Mouse (Mus musculus) gastrocnemius, postnatal 10 days (tissue): Measurements from ENCODE around the gene Tuba1a. TPM values are rescaled to one million over a fixed set of nuclear protein-coding genes. Genes with fewer than 3 reads are reported as not detected.
"Not testable (repeated sequence)": the region's sequence is repeated elsewhere in the genome, so short reads cannot be mapped to it uniquely, and the experiment has no call there.

Source experiments
- DNase-seq: peaks from one replicate; pipeline ENCODE4 v3.0.0; 2021; ENCODE audit warnings: mixed read lengths
- total RNA-seq, 2 experiments: library from RNA; stranded (reverse); gene quantifications; 2 replicates each; pipeline ENCODE4 v1.2.3; 2021

Gene Tuba1a
- total RNA-seq, 2 experiments from 2014 or later: 171 to 195 TPM

DNA sequence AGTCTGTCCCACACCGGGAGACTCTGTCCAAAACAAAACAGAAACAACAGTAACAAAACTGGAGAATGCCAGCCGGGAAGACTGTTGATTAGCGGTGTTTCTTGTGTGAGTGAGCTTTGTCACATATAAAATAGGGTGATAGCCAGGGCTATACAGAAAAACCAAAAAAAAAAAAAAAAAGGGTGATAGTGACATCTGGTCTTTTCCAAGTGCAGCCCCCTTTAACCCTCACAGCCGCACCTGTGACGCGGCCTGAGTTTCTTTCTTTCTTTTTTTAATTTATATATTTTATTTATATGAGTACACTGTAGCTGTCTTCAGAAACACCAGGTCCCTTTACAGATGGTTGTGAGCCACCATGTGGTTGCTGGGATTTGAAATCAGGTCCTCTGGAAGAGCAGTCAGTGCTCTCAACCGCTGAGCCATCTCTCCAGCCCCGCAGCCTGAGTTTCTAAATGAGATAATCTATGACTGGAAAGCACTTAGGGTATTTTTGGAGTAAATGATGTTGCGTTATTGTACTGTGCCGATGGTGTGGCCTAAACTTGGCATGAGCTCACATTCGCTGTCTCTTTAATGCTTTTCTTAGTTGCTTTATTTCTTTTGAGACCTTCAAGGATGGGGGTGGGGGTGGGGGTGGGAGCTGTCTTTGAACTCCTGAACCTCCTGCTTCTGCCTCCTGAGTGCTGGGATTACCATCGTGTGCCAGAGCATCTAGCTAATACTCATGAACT lies 32.6 kb upstream of the Tuba1a start:
- DNase-seq: no peak

DNA sequence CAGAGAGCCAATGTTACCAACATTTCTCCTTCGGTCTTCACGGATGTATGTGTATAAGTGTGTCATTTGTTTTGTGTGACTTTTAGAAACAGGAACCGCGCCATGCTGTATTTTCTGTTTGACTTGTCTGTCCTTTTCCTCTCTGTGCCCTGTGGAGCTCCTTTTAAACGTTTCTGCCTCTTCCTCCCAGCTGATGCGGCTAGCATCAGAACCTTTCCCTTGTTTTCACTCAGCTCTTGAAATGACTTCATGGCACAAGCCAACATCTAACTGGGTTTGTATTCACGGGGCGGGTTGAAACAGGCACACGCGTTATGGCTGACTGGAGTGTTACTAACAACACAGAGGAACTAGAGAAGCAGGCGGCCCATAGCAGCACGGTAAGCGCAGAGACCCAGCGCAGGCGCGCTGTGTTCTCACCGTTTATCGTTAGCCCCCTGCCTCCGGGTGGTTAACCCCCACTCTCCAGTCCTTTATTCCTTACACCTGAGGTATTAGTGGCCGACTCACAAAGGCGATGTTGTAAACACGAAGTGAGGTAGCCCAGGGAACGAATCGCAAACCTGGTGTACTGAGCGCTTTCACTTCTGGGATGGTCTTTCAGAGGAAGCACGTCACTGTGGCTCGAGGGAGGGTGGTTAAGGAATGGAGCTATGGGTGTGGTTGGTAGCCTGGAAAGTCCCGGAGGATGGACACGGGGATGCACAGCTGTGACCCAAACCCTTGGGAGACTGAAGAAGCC lies 31.9 kb upstream of the Tuba1a start:
- peak; percentile 61 for DNase-seq

DNA sequence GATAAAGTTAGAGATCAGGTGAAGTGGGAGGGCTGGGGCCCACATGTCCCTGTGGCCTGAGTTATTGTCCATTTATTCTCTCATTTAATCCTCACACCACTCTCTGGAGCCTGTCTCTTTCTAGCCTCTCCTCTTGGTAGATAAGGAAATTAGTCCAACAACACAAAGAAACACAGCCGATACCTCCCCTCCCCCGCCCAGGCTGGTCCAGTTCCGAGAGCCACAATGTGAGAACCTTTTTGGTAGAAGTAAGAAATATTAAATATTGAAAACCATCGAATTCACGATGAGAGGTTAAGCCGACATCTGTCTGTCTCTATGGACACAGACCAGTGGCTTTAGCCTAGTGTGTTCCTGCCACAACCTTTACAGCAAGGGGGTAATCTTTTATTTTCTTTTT lies 31.2 kb upstream of the Tuba1a start:
- no peak for DNase-seq

DNA sequence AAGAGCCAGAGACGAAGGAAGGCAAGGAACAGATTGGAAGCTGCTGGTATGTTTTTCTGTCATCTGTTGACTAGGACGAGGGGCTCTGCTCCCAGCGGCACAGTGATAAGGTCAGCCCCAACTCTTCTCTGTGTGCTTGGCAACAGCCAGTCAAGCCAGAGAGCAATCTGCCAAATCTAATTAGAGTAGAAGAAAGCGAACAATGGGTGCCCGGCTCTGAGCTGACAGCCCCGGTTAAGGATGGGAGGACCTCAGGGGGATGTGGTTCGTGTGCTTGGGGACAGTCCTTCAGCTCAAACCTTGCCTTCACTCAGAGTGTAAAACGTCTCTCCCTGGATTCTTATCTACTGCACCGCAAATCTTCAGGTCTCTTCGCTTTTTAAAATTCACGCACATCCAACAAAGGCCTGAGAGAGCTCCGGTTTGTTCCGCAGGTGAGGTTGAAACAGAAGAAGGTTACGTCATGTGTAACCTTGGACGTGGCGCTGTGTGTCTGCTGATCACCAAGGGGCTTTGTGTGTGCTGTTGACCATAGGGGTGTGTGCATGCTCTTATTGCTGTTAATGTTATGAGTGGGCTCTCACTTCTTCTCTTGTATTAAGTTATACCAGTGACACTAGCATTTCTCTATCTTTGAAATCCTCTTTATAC lies 30.1 kb upstream of the Tuba1a start:
- DNase-seq: no peak

DNA sequence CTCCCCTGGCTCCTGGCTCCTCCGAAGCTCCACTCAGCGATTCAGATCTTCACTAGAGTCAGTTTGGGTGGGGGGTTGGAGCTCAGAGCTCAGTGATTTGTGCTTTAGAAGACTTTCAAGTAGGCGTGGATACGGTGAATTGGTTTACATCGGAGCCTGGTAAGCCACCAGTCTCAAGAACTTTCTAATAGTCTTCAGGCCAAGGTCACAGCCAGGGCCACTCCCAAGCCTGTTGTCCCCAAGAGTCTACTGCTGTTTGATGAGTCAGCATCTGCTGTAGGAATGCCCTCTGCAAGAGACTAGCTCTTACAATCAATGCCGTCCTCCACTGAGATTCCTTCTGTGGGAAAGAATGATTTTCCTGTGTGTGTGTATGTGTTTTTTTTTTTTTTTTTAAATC lies 28.6 kb upstream of the Tuba1a start:
- DNase-seq: no peak

DNA sequence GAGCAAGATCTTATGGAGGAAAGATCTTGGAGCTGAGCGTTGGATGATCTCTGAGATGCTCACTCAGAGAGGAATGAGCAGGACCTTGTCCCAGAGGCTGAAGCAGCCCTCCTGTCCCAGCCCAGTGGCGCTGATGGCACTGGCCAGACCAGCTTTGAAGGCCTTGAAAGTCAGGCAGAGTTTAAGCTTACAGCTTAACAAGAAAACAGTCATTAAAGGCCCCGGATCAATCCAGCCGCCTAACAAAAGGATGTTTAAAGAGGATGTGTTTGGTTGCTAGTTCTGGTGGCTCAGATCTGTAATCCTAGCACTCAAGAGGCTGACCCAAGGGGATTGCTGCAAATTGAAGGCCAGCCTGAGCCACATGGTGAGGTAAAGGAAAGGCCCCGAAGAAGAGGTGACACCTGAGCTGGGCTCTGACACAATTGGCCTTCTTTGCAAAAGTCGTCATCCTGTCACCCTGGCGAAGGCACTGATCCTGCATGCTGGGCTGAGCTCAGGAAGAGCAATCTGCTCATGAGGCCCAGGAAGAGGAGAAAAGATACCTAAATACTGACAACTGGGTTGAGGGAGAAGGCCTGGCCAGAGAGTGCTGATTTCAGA lies 26.6 kb upstream of the Tuba1a start:
- DNase-seq: no peak

DNA sequence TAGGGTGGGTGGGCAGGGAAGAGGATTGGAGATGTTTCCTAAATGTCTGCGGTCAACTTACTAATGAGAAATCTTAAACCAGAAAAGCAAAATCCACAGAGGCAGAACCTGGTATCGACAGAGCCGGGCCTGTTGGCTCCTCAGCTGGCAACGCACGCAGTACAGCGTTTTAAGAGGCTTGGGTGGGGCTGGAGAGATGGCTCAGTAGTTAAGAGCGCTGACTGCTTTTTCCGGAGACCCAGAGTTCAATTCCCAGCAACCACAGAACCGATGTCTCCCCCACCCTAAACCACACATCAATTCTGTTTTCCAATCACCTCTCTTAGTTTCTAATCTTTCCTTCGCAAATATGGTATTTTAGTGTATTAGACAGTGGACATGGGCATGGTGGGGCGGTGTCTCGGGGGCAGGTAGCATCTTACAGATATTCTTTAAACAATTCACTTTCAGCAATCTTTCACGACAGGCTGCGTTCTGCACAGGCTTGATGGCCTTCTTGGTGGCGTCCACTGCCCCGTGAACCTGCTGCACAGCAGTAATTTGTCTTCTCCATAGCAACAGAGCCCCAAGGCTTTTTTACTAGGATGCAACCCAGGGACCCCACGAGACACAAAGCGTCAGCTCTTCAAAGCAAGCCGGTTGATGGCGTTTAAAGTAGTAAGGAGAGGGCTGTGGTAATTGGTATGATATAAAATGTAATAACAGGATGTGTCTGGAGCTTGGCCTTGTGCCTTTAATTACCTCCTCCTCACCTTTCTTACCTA lies 25.1 kb upstream of the Tuba1a start:
- DNase-seq: no peak

DNA sequence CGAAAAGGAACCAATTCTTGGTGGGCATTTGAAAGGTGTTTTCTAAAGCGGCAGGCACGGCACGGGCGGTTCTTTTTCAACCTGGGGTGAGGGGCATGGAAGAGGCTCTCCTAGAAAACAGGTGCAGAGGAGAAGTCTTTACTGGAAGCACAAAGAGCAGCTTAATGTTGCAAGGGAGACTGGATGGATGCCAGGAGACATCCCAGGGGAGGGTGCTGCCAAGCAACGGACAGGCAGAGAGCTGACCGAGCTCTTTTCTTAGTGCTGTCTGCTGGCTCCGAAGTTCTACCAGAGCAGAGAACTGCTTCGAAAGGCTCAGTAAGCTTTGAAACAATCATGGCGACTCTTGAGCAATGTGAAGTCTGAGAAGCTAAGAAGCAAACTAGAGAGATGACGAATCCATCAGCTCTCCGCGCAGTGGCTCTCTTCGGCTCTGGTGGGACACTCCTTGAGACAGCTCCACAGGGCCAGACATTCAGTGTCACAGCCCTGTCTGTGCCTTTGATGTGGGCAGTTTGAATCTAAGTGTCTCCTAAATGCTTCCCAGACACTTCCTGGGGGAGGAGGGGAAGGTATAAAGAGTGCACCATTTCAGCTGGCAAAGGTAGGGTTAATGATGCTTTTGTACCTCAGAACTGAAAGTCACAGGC lies 24.4 kb upstream of the Tuba1a start:
- DNase-seq: peak; percentile 87

DNA sequence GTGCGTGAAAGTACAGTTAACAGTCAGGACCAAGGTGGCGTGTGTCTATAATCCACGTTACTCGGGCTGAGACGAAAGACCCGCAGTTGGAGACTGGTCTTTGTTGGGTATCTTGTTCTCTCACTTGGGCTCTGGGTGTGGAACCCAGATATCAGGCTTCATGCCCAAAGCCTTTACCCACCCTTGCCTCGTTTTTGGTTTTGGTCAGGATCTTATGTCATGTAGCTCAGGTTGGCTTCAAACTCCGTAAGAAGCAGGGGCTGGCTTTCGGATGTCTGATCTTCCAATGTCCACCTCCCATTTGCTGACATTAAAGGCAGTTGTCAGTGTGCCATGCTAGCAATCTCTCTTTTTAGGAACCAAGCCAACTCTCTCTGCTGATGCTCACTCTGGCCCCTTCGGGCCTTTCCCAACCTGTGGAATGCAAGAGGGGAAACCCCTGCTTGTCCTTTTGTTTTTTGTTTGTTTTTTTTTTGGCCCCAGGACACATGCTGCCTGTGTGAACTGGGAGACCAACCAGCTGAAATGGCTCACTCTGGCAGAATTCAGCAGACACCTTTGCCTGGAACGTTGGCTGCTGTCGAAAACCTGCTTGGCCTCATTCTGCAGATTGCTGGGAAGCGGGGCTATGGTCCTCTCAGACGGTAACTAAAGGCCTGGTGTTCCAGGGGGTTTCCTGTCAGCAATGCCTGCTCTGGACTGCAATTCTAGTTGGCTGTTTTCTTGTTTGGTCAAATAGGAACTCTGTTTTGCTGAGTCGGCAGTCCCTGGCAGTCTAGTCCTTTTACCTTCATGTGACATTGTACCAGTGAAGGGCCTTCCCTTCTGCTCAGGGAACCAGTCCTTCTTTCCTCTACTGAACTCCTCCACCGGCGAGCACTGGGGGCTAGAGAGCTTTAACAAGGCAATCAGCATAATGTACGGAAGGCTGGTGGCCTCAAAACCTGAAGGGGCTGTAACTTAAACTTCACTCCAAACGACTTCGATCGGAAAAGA lies 23.6 kb upstream of the Tuba1a start:
- DNase-seq: no peak

DNA sequence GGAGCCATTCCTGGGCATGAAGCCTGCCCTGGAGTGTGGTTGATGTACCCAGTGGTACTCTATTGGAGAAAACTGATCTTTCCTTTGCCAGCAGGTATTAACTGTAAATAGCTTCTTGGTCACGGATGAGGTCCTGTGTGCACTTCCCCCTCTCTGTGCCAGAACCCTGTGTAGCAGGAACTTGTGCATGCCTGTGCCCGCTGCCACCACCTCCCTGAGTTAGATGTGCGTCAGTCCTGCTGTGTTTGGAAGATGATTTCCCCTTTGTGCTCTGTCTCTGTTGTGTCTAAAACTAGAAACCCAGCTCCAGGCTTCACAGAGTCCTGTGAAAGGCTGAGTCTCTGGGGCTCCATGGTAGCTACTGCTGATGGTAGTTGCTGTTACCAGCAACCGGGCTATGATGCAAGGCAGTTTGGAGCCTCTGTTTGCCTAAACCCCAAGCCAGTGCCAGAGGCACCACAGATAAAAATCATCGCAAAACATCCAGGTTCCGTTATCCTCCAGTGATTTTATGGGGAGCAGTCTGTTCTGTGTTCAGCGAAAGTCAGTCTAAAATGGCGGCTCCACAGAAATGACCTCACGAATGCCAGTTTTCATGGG lies 19.6 kb upstream of the Tuba1a start:
- DNase-seq: no peak

DNA sequence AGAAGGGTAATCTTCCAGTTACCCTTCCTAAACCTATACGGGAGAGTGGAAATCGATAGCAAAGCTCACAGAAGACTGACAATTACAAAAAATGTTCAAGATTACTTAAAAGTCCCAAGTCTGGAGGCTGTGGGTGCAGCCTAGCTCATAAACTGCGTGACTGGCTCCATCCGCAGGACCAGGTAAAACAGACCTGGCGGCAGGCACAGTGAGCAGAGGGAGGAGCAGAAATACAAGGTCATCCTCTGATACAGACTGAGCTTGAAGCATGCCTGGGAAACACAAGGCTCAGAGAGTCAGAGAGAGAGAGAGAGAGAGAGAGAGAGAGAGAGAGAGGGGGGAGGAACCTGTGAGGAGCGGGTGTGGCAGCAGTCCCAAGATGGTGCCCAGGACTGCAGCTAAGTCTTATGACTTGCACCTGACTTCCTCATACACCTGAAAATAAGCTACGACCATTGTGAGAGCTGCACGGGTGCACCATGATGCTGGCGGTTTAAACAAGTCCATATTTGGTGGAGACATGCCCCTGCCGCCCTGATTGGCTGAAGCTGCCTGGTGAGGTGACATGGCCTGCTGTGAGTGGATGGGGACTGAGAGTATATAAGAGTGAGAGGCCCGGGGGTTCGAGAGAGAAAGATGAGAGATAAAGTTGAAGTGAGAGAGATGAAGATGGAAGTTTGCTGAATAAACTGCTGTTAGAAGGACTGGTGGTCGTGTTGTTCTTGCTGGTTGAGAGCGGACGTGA lies 18.2 kb upstream of the Tuba1a start:
- DNase-seq: not testable (repeated sequence)

DNA sequence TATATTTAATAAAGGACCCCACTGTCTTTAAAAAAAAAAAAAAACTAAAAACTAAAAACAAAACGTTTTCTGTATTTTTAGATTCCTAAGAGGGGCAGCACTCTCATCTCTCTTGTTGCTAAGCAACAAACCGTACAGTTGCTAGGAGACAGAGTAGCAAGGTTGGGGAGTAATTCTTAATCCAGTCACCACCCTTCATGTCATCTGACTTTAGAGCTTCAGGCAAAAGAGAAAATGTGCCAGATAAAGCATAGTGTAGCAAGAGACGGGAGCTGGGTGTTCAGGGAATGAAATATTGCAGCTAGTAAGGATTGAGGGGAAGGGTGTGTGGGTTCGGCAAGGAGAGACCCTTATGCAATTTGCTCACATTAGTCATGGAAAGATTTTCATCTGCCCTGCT lies 17.6 kb upstream of the Tuba1a start:
- no peak for DNase-seq

DNA sequence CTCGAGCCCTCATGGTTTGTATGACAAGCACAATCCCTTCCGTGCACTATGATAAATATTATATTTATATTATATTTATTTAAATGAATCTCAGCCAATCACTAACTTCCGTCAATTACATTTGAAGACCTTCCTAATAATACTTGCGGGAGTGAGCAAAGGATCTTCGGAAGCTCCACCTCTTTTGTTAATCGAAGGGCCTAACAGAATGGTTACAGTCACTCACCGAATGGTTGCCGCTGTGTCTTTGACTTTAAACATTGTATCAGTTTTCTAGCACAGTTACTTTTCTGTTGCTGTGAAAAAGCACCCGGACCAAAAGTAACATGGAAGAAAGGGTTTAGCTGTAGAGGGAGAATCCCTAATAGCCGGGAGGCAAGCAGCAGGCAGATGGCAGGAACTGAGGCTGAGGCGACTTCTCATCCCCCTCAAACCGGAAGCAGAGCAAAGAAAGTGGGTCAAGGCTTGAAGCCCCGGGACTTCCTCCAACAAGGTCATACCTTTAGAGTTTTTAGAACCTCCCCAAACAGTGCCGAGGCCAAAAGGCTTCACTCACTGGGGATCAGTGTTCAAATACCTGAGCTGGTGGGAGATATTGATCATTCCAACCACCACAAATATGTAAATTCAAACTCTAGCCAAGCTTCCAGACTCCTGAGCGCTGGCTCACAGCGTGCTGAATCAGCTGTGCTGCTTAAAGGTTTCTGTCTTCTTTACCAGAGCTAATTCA lies 16.0 kb upstream of the Tuba1a start:
- DNase-seq: no peak

DNA sequence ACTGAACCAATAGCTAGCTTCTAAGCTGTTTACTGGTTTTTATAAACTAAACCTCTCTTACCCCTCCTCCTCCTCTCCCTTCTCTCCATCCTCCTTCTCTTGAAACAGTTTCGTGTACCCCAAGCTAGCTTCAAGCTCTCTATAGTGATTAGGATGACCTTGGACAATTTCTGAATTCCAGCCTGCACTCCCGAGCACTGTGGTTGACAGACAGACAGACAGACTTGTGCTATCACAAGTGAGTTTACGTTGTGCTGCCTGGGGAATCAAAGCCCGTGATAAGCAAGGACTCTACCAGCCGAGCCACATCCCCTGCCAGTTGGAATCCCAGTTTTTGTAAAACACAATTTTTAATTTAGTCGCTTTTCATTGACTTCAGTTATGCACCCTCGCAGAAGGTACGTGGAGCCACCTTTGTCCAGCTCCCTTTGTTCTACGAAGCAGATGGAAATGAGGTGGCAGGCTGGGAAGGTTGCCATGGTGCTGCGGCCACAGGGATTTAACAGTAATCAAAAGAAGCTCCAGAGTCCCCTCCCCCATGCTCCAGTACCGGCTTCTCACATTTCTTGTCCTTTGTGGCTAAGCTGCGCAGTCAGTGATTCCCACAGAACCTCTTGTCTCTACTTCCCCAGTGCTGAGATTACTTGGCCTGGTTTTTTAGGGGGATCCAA lies 15.3 kb upstream of the Tuba1a start:
- DNase-seq: peak; percentile 52

DNA sequence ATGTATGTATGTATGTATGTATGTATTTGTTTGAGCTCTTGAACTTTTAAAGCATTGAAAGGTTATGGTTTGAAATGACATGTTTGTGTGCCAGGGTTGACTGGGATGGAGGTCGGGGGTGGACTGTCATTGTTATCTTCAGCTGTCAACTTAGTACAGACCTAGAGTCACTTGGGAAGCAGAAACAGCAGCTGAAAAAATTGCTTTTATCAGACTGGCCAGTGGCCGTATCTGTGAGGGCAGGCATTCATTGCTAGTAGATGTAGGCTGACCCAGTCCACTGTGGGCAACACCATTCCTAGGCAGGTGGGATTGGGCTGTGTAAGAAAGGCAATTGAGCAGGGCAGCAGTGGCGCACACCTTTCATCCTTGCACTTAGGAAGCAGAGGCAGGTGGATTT lies 6.0 kb upstream of the Tuba1a start:
- no peak for DNase-seq

DNA sequence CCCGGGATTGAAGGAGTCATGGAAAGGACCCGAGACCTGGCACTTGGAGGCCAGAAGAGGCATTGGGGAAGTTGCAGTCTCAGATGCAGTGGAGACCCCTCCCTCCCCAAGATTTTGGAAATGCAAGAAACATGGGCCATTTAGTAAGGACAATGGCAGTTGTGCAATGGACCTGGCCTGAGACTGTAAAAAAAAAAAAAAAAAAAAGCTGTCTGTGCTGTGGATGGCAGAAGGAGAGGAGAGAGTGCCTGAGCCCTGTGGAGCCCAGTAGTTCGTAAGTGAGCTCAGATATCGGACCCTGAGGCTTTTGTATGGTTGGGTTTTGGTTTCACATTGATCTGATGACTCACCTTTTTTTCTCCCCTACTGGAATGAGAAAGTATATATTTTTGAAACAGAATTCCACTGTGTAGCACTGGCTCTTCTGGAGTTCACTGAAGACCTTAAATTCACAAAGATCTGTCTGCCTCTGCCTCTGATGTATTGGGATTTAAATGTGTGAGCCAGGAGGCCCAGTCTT lies 5.5 kb upstream of the Tuba1a start:
- DNase-seq: no peak

DNA sequence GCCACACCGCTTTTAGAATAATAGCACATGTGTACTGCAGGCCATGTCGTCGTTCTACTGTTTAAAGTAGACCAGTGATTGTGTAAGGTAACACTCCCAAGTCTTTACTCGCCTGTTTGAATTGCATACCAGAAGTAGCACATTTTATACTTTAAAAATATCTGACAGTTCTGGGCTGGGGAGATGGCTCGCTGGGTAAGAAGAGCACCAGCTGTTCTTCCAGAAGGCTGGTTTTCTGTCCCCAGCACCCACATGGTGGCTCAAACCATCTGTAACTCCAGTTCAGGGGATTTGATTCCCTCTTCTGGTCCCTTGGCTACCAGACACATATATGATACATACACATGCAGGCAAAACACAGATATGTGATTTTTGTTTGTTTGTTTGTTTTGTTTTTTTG lies 4.0 kb upstream of the Tuba1a start:
- no peak for DNase-seq

DNA sequence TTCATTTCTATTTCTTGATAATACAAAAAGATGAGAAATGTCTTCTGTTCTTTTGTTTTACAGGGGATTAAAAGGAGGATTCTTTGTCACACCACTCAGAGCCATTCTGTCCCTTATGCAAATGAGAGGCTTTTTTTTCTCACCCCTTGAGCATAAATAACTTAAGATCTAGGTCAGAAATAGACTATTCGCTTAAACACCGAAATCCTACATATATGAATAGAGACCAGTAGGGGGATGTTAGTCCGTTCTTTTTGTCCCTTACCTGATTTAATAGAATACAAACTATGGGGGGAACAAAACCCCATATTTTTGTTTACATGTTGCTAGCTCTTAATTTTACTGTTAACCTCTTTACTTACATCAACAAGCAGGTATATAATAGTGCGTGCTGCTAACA lies 2.5 kb upstream of the Tuba1a start:
- DNase-seq: no peak
